Mouse (Mus musculus) kidney, adult 2 months (tissue): ENCODE data around the gene Foxp1.

Source experiments
- CTCF ChIP-seq: fragments of 200-500 bp; conservative IDR thresholded peaks from 2 replicates; pipeline ENCODE4 v1.5.1; 2011; ENCODE audit warnings: low read depth, mild to moderate bottlenecking, control low read depth, low read length, moderate library complexity, mixed read lengths; ENCODE audit not compliant: insufficient read depth, insufficient read length
- POLR2A ChIP-seq: fragments of 200-500 bp; IDR thresholded peaks from one replicate; pipeline ENCODE4 v1.6.1; 2011; ENCODE audit warnings: low read depth, low read length, control low read depth

- no peak for TF ChIP-seq CTCF
- TF ChIP-seq POLR2A = no peak
Measured at GRCm38 (mm10) chr6:99564766-99565165, 42.2 kb upstream of the Foxp1 start.
